Mouse (Mus musculus) heart, adult 8-10 months (tissue): Measurements from ENCODE around the gene Gm21663. TPM values are rescaled to one million over a fixed set of nuclear protein-coding genes. Genes with fewer than 3 reads are reported as not detected.
A peak's percentile ranks its signal among the peaks of the same experiment; 100 is the strongest.
"Not testable (repeated sequence)": the region's sequence is repeated elsewhere in the genome, so short reads cannot be mapped to it uniquely, and the experiment has no call there.

Experiments
- DNase-seq: peaks from one replicate; pipeline ENCODE4 v3.0.0; 2022; ENCODE audit warnings: low spot score
- total RNA-seq, 4 experiments: library from RNA; stranded (reverse); gene quantifications; 2 replicates each; pipeline ENCODE4 v1.2.4; 2022

Gene Gm21663
- total RNA-seq: not detected

GRCm38 (mm10) chr5:25942281-25942680 is at the start of gene Gm21663:
Gene Gm21663, minus strand, starts transcription at chr5:25942381.
- DNase-seq: not testable (repeated sequence)

DNA sequence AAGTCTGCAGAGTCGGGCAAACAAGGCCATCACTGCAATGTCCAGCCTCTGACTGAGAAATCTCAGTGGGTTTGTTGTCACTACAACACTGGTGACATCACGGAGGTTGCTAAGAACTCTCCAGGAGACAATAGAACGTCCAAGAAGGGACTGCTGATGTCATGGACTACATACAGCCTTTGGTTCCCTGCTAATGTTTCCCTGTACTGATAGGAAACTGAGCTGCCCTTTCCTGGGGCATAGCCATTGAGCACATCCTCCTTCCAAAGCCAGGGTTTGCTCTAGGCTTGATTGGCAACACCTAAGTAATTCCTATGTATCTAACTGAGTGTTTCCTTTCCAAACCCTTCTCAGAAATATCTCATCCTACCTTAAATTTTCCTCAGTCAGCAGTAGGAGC is 46.4 kb upstream of the Gm21663 start, which contains the start of gene Gm21698:
Gene Gm21698 (minus strand): TSS at position 101 of the 400 bp plus-strand sequence.
- DNase-seq: not testable (repeated sequence)

- DNase-seq: not testable (repeated sequence)
Measured at GRCm38 (mm10) chr5:25972563-25972962, 30.4 kb upstream of the Gm21663 start, which contains the start of gene Gm21680. Gene Gm21680, minus strand, starts transcription at chr5:25972663.

DNA sequence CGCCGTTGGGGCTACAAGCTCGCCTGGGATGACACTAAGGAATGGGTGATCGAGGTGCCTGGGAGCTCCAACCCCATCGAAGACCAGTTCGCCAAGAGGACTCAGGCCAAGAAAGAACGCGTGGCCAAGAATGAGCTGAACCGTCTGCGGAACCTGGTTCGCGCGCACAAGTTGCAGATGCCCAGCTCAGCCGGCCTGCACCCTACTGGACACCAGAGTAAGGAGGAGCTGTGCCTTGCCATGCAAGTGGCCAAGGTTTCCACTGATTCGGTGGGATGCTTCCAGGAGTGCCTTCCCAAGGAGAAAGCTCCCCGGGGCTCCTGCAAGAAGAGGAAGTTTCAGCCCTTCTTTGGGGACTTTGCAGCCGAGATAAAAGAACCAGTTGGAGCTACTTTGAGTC is 14.9 kb upstream of the Gm21663 start:
- not testable (repeated sequence) for DNase-seq

- DNase-seq: not testable (repeated sequence)
Measured at GRCm38 (mm10) chr5:25956611-25957010, 14.4 kb upstream of the Gm21663 start.

GRCm38 (mm10) chr5:25954317-25954716 is 12.1 kb upstream of the Gm21663 start, which contains the start of gene Gm21671:
Gene Gm21671, minus strand, starts transcription at chr5:25954417.
- DNase-seq: not testable (repeated sequence)

DNA sequence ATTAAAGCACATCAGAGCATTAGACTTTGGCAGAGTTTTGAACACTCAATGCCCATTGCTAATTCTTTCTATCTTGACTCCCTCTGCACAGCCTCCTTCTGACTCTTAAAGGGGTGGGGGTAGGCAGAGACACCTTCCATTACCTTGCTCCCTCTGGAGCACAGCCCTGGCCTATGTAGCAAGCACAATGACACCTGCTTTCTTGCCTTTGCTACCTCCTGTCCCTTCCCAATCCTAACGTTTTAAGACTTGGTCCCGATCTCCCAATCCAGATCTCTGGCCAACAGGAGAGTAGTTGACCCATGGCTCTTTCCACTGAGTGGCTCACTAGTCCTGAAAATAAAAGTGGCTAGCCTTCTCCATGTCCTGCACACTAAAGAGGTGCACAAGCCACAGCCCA is 3.2 kb upstream of the Gm21663 start:
- not testable (repeated sequence) for DNase-seq

- peak; percentile 22 for DNase-seq
Measured at GRCm38 (mm10) chr5:25891321-25891720, 50.9 kb downstream of the Gm21663 start.

GRCm38 (mm10) chr5:25889746-25890382 is 52.3 kb downstream of the Gm21663 start:
- no peak for DNase-seq

GRCm38 (mm10) chr5:25886708-25887107 is 55.5 kb downstream of the Gm21663 start:
- no peak for DNase-seq

Other genes starting within 250 kb of the Gm21663 start
- gene Xrcc2, start 236.6 kb downstream of the Gm21663 start, total RNA-seq: 1 to 10 TPM; 4.8 to 6.3 (median 5.8) TPM
- gene Actr3b, start 182.4 kb downstream of the Gm21663 start, total RNA-seq: 10 to 100 TPM; 41.0 to 62.7 (median 51.3) TPM
- not detected for gene Gm21671, start 12.0 kb upstream of the Gm21663 start, total RNA-seq
- gene Gm21680, start 30.3 kb upstream of the Gm21663 start, total RNA-seq: not detected
- not detected for gene Gm21698, start 46.3 kb upstream of the Gm21663 start, total RNA-seq
- not detected for gene Gm1979, start 62.4 kb upstream of the Gm21663 start, total RNA-seq
- gene Gm5862, start 80.5 kb upstream of the Gm21663 start, total RNA-seq: not detected
- not detected for gene Speer4a, start 97.2 kb upstream of the Gm21663 start, total RNA-seq
- not detected for gene Gm7347, start 116.2 kb upstream of the Gm21663 start, total RNA-seq
- not detected for gene Gm10471, start 146.9 kb upstream of the Gm21663 start, total RNA-seq
- gene 5031410I06Rik, start 163.0 kb upstream of the Gm21663 start, total RNA-seq: not detected
- under 1 TPM in 2 of 4 experiments, not detected in 2; 0.09 to 0.11 TPM for gene Gm10220, start 179.0 kb upstream of the Gm21663 start, total RNA-seq